Mouse (Mus musculus) left cerebral cortex, adult 9 months (tissue): ENCODE data around the gene Naa10.

ENCODE experiments used
- DNase-seq, 2 experiments: peaks; one replicate each; pipeline ENCODE4 v3.0.0; 2022; ENCODE audit warnings: low spot score in 2 of 2

Naa10 gene

GRCm38 (mm10) chrX:73921823-73922549 is at the start of gene Naa10, which contains the start of gene Arhgap4:
Naa10 (minus strand) TSS chrX:73921944.
Arhgap4 (minus strand) TSS chrX:73921870.
- DNase-seq, result peak; percentile 77 to 86

- DNase-seq, result no peak
Observed at GRCm38 (mm10) chrX:73970781-73971180, 49.0 kb upstream of the Naa10 start.

GRCm38 (mm10) chrX:73969729-73970128 is 48.0 kb upstream of the Naa10 start:
- DNase-seq, result no peak

GRCm38 (mm10) chrX:73969167-73969566 is 47.4 kb upstream of the Naa10 start:
- DNase-seq, result no peak

- DNase-seq, result peak; percentile 83 to 90
Observed at GRCm38 (mm10) chrX:73967177-73968075, 45.7 kb upstream of the Naa10 start.

GRCm38 (mm10) chrX:73966248-73967176 is 44.8 kb upstream of the Naa10 start, which contains the start of gene Hcfc1:
Hcfc1 (minus strand) TSS chrX:73966357.
- peak; percentile 71 to 91 for DNase-seq

- DNase-seq, result peak; percentile 30 to 62
Observed at GRCm38 (mm10) chrX:73965307-73965706, 43.6 kb upstream of the Naa10 start.

- no peak for DNase-seq
Observed at GRCm38 (mm10) chrX:73964363-73964762, 42.6 kb upstream of the Naa10 start.

GRCm38 (mm10) chrX:73954988-73955387 is 33.2 kb upstream of the Naa10 start:
- DNase-seq, result no peak

- no peak for DNase-seq
Observed at GRCm38 (mm10) chrX:73952603-73953002, 30.9 kb upstream of the Naa10 start.

GRCm38 (mm10) chrX:73949341-73949740 is 27.6 kb upstream of the Naa10 start:
- no peak for DNase-seq

- peak in 1 of 2 experiments; percentile 72 for DNase-seq
Observed at GRCm38 (mm10) chrX:73948647-73949046, 26.9 kb upstream of the Naa10 start.

- no peak for DNase-seq
Observed at GRCm38 (mm10) chrX:73946896-73947295, 25.2 kb upstream of the Naa10 start.

- DNase-seq, result no peak
Observed at GRCm38 (mm10) chrX:73942294-73942693, 20.6 kb upstream of the Naa10 start.

- DNase-seq, result no peak
Observed at GRCm38 (mm10) chrX:73941860-73942259, 20.1 kb upstream of the Naa10 start.

- DNase-seq, result no peak
Observed at GRCm38 (mm10) chrX:73931871-73932270, 10.1 kb upstream of the Naa10 start.

- DNase-seq, result peak in 1 of 2 experiments; percentile 21
Observed at GRCm38 (mm10) chrX:73930402-73931062, 8.8 kb upstream of the Naa10 start, which contains the start of gene Renbp. Renbp (minus strand) TSS chrX:73930850.

- no peak for DNase-seq
Observed at GRCm38 (mm10) chrX:73922550-73922882, 772 bp upstream of the Naa10 start.

- no peak for DNase-seq
Observed at GRCm38 (mm10) chrX:73921285-73921822, 390 bp downstream of the Naa10 start.

- no peak for DNase-seq
Observed at GRCm38 (mm10) chrX:73918631-73919030, 3.1 kb downstream of the Naa10 start.

GRCm38 (mm10) chrX:73916945-73917344 is 4.8 kb downstream of the Naa10 start:
- DNase-seq, result no peak
